Mouse (Mus musculus) neutrophil, adult 5-6 weeks (primary cell): ENCODE measurements around the gene Ngfr. TPM values are rescaled to one million over a fixed set of nuclear protein-coding genes. Genes with fewer than 3 reads are reported as not detected.
A peak's percentile ranks its signal among the peaks of the same experiment; 100 is the strongest.

Experiments used
- ATAC-seq: fragments of 151-379, 151-347 bp; 2 replicates; pipeline ENCODE4 v1.8.0; 2017; ENCODE audit warnings: mild to moderate bottlenecking, moderate TSS enrichment; ENCODE audit not compliant: insufficient number of reproducible peaks, poor library complexity, low FRiP score, severe bottlenecking; ENCODE audit errors: extremely low read depth
- total RNA-seq: library from RNA; stranded (forward); fragments of 200-1000 nt; gene quantifications from 2 replicates; pipeline ENCODE4 v1.2.3, GENCODE M21; 2017

Gene Ngfr
- total RNA-seq, 1 experiment from 2014 or later = 2.6 TPM

DNA sequence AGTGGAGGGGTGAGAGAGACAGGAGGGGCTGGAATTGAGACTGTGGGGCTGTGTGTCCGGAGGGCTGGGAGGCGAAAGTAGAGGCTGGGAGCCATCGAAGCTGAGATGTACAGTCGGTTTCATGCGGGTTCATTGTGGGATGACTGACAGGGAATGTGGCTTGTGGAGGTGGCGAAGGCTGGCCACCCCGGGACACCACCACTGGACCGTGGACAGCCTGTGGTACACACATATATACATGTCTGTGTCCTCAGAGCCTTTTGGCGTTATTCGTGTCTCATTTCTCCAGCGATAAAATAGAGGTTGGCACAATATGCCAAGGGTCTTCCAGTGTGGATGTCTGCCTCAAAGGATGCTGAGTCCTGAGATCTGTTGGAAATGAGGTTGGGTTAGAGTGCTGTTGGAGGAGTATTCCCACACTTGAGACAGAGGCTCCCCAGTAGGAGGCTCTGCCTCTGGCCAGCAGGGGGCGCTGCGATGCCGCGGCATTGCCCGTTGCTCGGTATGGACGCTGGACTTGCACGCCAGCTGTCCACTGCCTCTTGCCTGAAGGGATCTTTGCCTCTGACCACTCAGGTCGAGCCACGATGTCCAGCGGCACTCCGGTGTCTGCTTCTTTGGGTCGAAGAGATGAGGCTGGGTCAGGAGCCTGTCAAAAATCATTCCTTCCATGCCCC, 53.9 kb downstream of the Ngfr start:
- ATAC-seq = no peak

DNA sequence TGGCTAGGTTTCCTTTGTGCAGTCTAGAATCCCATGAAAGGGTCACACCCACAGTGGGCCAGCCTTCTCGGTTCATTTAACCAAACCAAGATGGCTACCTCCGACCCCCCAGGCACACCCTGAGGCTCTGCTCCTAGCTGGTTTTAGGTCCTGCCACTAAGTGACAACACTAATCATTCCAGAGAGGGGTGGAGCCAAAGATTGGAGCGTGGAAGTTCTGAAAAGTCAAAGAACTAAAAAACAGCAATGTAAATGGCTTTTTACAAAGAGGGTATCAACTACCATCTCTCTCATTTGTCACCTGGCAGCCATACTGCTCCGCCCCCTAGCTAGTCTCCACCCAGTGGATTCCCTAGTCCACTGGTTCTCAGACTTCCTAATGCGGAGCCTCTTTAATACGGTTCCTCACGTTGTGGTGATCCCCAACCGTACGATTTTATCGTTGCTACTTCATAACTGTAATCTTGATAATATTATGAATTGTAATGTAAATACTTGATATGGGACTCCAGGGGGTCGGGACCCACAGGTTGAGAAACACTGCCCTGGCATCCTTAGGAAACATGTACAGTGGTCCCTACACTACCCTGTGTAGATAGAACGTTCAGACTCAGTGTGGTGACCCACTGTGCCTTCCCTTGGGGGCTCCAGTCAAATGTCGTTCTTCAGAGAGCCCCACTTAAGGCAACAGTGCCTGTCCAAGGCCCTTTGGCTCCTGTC, 55.0 kb downstream of the Ngfr start:
- ATAC-seq = no peak

DNA sequence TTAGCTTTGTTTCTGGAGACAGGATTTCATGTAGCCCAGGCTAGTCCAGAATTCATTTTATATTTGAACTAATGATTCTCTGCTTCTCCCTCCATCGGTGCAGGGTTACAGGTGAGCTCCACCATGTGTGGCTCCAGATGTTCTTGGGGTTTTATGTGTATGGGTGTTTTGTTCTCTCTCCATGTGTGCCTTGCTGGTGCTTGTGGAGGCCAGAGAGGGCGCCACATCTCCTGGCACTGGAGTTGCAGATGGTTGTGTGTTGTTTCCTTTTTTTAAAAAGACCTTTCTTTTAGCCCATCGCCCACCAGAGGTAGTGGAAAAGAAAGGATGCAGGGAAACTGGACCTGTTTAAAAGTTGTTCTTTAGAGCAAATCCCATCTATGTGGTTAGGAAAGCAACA, 59.3 kb downstream of the Ngfr start:
- no peak for ATAC-seq

DNA sequence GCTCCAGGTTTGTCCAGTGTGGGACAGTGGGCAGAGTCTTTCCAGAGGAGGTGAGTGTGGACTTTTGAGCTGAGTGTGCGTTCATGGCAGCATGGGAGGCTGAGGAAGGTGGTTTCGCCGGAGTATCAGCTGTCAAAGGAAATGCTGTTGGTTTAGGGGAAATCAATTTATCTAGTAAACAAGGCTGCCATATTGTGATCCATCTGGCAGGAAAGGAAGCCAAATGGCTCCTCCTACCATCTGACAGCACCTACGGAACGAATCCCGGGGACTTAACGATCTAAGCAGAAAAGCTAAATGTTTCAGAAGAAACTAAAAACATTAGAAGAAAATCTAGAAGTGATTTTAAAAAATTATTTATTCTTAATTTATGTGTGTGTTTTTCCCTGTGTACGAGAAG, 60.2 kb downstream of the Ngfr start:
- ATAC-seq = no peak

DNA sequence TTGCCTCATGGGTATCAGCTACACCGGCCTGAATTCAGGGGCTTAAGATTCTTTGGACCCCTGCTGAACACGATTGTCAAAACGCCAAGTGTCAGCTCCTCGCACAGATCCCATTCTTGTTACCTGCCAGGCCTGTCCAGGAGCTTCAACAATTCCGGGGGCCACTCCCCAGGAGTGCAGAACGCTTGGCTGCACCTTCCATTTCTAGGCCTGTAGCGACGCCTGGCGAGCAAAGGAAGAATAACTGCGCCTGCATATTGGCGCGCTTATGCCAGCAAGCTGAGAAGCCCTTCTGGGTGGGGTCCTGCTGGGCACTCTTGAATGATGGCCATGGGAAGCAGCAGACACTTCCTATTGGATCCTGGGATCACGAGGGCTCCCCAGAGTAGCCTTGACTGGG, 66.0 kb downstream of the Ngfr start:
- peak; percentile 49; the same call in 1 of the 2 replicates for ATAC-seq

DNA sequence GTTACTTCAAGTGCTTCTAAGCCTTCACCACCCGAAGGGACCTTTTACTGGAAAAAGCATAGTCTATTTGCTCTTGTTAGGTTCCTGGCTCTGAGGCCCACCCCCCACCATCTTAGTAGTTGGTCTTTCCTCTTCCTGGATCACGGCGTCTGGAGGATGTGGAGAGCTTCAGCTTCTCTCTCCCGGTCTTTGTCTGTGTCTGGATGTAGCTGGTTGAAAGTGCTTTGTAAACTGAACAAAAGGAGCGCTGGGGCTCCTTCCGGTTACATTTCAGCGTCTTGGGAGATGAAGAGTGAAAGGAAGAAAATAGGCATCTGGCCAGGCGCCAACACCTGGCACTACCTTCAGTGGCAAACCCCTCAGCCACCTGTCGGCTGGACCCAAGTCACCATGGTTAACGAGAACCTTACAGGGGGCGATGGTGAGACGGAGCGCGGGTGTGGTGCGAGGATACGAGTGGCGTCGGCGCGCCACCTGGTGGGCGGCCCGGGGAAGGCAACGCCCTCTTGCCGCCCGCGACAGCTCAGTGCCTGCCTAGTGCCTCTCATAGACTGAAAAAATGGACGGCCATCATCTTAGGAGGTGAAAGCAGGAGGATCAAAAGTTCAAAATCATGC, 67.0 kb downstream of the Ngfr start:
- ATAC-seq = peak; percentile 83

DNA sequence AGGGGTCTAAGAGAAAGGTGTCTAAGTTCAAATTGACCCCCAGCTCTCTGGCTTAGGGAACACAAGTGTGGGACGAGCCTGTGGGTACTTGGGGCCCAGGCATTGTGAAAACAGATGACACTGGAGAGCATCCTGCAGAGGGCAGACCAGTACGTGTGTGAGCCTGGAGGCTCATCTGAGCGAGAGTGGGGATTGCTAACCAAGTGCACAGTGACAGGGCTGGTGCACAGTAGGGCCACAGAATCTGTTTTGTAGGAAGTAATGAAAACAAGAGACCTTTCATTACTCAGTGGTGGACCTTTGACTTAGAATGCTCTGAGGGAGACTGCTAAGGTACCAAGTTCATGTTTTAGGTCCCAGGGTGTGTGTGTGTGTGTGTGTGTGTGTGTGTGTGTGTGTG, 67.5 kb downstream of the Ngfr start:
- ATAC-seq = no peak

DNA sequence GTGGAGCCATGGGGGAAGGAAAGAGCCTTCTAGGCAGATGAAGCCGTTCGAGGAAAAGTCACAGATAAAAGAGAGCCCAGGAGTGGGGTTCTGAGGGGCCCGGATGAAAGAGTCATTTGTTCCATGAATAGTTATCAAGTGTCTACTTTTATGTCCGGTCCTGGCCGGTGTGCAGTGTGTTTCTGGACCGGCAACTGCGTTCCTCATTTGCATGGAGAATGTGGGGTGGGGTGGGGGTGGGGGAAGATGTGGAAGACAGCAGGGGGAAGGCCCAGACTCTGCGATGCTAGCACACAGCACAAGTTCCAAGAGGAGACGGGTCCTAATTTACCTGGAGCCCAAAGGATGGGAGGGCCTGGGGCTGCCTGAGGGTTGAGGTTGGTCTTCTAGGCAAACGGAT, 68.2 kb downstream of the Ngfr start:
- ATAC-seq = no peak

Other genes starting within 250 kb of the Ngfr start
- 29.1 and 35.5 TPM in 2 replicates for gene Slc35b1, start 203.0 kb downstream of the Ngfr start, total RNA-seq
- gene Spop, start 173.7 kb downstream of the Ngfr start, total RNA-seq = 89.4 and 104 TPM in 2 replicates
- gene Nxph3, start 73.2 kb downstream of the Ngfr start, total RNA-seq = not detected in 2 replicates
- 21.9 and 27.3 TPM in 2 replicates for gene Phb, start 79.2 kb upstream of the Ngfr start, total RNA-seq
- 66.5 and 67.5 TPM in 2 replicates for gene Zfp652, start 124.9 kb upstream of the Ngfr start, total RNA-seq
- gene B130006D01Rik, start 135.9 kb upstream of the Ngfr start, total RNA-seq = 8.0 and 8.5 TPM in 2 replicates
- 23.4 and 29.7 TPM in 2 replicates for gene Phospho1, start 236.8 kb upstream of the Ngfr start, total RNA-seq
- 122 and 146 TPM in 2 replicates for gene Gngt2, start 249.5 kb upstream of the Ngfr start, total RNA-seq